Mouse (Mus musculus): ENCODE measurements around the gene Gm2a. TPM values are rescaled to one million over a fixed set of nuclear protein-coding genes. Genes with fewer than 3 reads are reported as not detected.
"Not testable (repeated sequence)": the region's sequence is repeated elsewhere in the genome, so short reads cannot be mapped to it uniquely, and the experiment has no call there.

Gm2a gene
- polyA plus RNA-seq, 1 experiment from 2014 or later: 15.6 TPM

GRCm38 (mm10) chr11:55102015-55102414 is 4.1 kb downstream of the Gm2a start:
- no peak for ATAC-seq (ENCODE audit: low FRiP score)
- Histone ChIP-seq H3K27me3 (ENCODE audit: control insufficient read depth, insufficient read depth, low read length) (no peaks in the 10 kb centered on the region), H3K4me1 (replicated peaks; ENCODE audit: control insufficient read depth, insufficient read depth, low read length) (0 out of 2 replicates have a peak, but pooled peaks cover 2% of the 10 kb centered on the region), H3K27ac (ENCODE audit: low read depth, low read length) (no peak overlapping the region), H3K4me3 (ENCODE audit: low read depth, low read length) (no peak overlapping the region), H3K9me3 (ENCODE audit: control insufficient read depth, low read length) (no peaks in the 10 kb centered on the region), H3K9ac (ENCODE audit: low read depth, low read length) (no peak overlapping the region), H3K36me3 (ENCODE audit: control insufficient read depth, insufficient read depth, low read length) (no peaks in the 10 kb centered on the region), H3K4me2 (replicated peaks; ENCODE audit: low read depth, low read length) (no peak overlapping the region)
- WGBS: 84% methylated on average over 3 of the region's 3 CpGs
- no peak for DNase-seq (ENCODE audit: low spot score)

GRCm38 (mm10) chr11:55103229-55103628 is 5.3 kb downstream of the Gm2a start:
- ATAC-seq (ENCODE audit: low FRiP score): no peak
- Histone ChIP-seq H3K4me3 (ENCODE audit: low read depth, low read length) (no peak overlapping the region), H3K4me1 (replicated peaks; ENCODE audit: control insufficient read depth, insufficient read depth, low read length) (0 out of 2 replicates have a peak, but pooled peaks cover 2% of the 10 kb centered on the region), H3K27ac (ENCODE audit: low read depth, low read length) (no peak overlapping the region), H3K9ac (ENCODE audit: low read depth, low read length) (no peak overlapping the region), H3K9me3 (ENCODE audit: control insufficient read depth, low read length) (no peaks in the 10 kb centered on the region), H3K4me2 (replicated peaks; ENCODE audit: low read depth, low read length) (no peak overlapping the region), H3K27me3 (ENCODE audit: control insufficient read depth, insufficient read depth, low read length) (no peaks in the 10 kb centered on the region), H3K36me3 (ENCODE audit: control insufficient read depth, insufficient read depth, low read length) (no peaks in the 10 kb centered on the region)
- WGBS: 73% methylated on average over 3 of the region's 3 CpGs
- DNase-seq (ENCODE audit: low spot score): no peak

GRCm38 (mm10) chr11:55105389-55105788 is 7.5 kb downstream of the Gm2a start:
- WGBS: 82% methylated on average over 4 of the region's 4 CpGs
- no peak overlapping the region for H3K9ac ChIP-seq (ENCODE audit: low read depth, low read length)
- no peaks in the 10 kb centered on the region for H3K4me1 ChIP-seq (replicated peaks; ENCODE audit: control insufficient read depth, insufficient read depth, low read length)
- H3K27me3 ChIP-seq (ENCODE audit: control insufficient read depth, insufficient read depth, low read length): no peaks in the 10 kb centered on the region
- ATAC-seq (ENCODE audit: low FRiP score): no peak
- no peak overlapping the region for H3K27ac ChIP-seq (ENCODE audit: low read depth, low read length)
- H3K4me3 ChIP-seq (ENCODE audit: low read depth, low read length): no peak overlapping the region
- no peaks in the 10 kb centered on the region for H3K9me3 ChIP-seq (ENCODE audit: control insufficient read depth, low read length)
- no peaks in the 10 kb centered on the region for H3K36me3 ChIP-seq (ENCODE audit: control insufficient read depth, insufficient read depth, low read length)
- no peak for DNase-seq (ENCODE audit: low spot score)
- H3K4me2 ChIP-seq (replicated peaks; ENCODE audit: low read depth, low read length): no peak overlapping the region

GRCm38 (mm10) chr11:55106636-55107035 is 8.7 kb downstream of the Gm2a start:
- no peaks in the 10 kb centered on the region for H3K4me1 ChIP-seq (replicated peaks; ENCODE audit: control insufficient read depth, insufficient read depth, low read length)
- no peaks in the 10 kb centered on the region for H3K36me3 ChIP-seq (ENCODE audit: control insufficient read depth, insufficient read depth, low read length)
- no peak overlapping the region for H3K27ac ChIP-seq (ENCODE audit: low read depth, low read length)
- DNase-seq (ENCODE audit: low spot score): no peak
- H3K4me2 ChIP-seq (replicated peaks; ENCODE audit: low read depth, low read length): no peak overlapping the region
- 80% methylated on average over 1 of the region's 1 CpGs for WGBS
- H3K9ac ChIP-seq (ENCODE audit: low read depth, low read length): no peak overlapping the region
- H3K27me3 ChIP-seq (ENCODE audit: control insufficient read depth, insufficient read depth, low read length): no peaks in the 10 kb centered on the region
- ATAC-seq (ENCODE audit: low FRiP score): no peak
- H3K4me3 ChIP-seq (ENCODE audit: low read depth, low read length): no peak overlapping the region
- no peaks in the 10 kb centered on the region for H3K9me3 ChIP-seq (ENCODE audit: control insufficient read depth, low read length)

GRCm38 (mm10) chr11:55109521-55110300 is 11.8 kb downstream of the Gm2a start:
- H3K36me3 ChIP-seq (ENCODE audit: control insufficient read depth, insufficient read depth, low read length): no peaks in the 10 kb centered on the region
- DNase-seq (ENCODE audit: low spot score) (no peak), ATAC-seq (ENCODE audit: low FRiP score) (no peak)
- H3K9me3 ChIP-seq (ENCODE audit: control insufficient read depth, low read length): no peaks in the 10 kb centered on the region
- H3K27ac ChIP-seq (ENCODE audit: low read depth, low read length): no peak overlapping the region
- WGBS: 96% methylated on average over 7 of the region's 7 CpGs
- H3K27me3 ChIP-seq (ENCODE audit: control insufficient read depth, insufficient read depth, low read length): no peaks in the 10 kb centered on the region
- no peak overlapping the region for H3K4me3 ChIP-seq (ENCODE audit: low read depth, low read length)
- H3K4me1 ChIP-seq (replicated peaks; ENCODE audit: control insufficient read depth, insufficient read depth, low read length): no peaks in the 10 kb centered on the region
- H3K9ac ChIP-seq (ENCODE audit: low read depth, low read length): no peak overlapping the region
- no peak overlapping the region for H3K4me2 ChIP-seq (replicated peaks; ENCODE audit: low read depth, low read length)

- no peak overlapping the region for H3K9ac ChIP-seq (ENCODE audit: low read depth, low read length)
- no peaks in the 10 kb centered on the region for H3K27me3 ChIP-seq (ENCODE audit: control insufficient read depth, insufficient read depth, low read length)
- H3K4me1 ChIP-seq (replicated peaks; ENCODE audit: control insufficient read depth, insufficient read depth, low read length): no peaks in the 10 kb centered on the region
- H3K36me3 ChIP-seq (ENCODE audit: control insufficient read depth, insufficient read depth, low read length): no peaks in the 10 kb centered on the region
- H3K4me2 ChIP-seq (replicated peaks; ENCODE audit: low read depth, low read length): no peak overlapping the region
- ATAC-seq (ENCODE audit: low FRiP score) (no peak), DNase-seq (ENCODE audit: low spot score) (no peak)
- H3K9me3 ChIP-seq (ENCODE audit: control insufficient read depth, low read length): no peaks in the 10 kb centered on the region
- 80% methylated on average over 7 of the region's 7 CpGs for WGBS
- no peak overlapping the region for H3K4me3 ChIP-seq (ENCODE audit: low read depth, low read length)
- H3K27ac ChIP-seq (ENCODE audit: low read depth, low read length): no peak overlapping the region
These were observed 12.8 kb downstream of the Gm2a start for GRCm38 (mm10) chr11:55110566-55111169.

- no peak overlapping the region for H3K27ac ChIP-seq (ENCODE audit: low read depth, low read length)
- no peaks in the 10 kb centered on the region for H3K27me3 ChIP-seq (ENCODE audit: control insufficient read depth, insufficient read depth, low read length)
- H3K4me3 ChIP-seq (ENCODE audit: low read depth, low read length): no peak overlapping the region
- DNase-seq (ENCODE audit: low spot score) (no peak), ATAC-seq (ENCODE audit: low FRiP score) (no peak)
- no peaks in the 10 kb centered on the region for H3K9me3 ChIP-seq (ENCODE audit: control insufficient read depth, low read length)
- WGBS: 68% methylated on average over 7 of the region's 7 CpGs
- H3K9ac ChIP-seq (ENCODE audit: low read depth, low read length): no peak overlapping the region
- H3K4me2 ChIP-seq (replicated peaks; ENCODE audit: low read depth, low read length): no peak overlapping the region
- no peaks in the 10 kb centered on the region for H3K36me3 ChIP-seq (ENCODE audit: control insufficient read depth, insufficient read depth, low read length)
- H3K4me1 ChIP-seq (replicated peaks; ENCODE audit: control insufficient read depth, insufficient read depth, low read length): no peaks in the 10 kb centered on the region
These were observed 15.4 kb downstream of the Gm2a start for GRCm38 (mm10) chr11:55113209-55113860.

GRCm38 (mm10) chr11:55113861-55114250 is 15.9 kb downstream of the Gm2a start:
- DNase-seq (ENCODE audit: low spot score); H3K4me3 ChIP-seq (ENCODE audit: low read depth, low read length); H3K9me3 ChIP-seq (ENCODE audit: control insufficient read depth, low read length); H3K9ac ChIP-seq (ENCODE audit: low read depth, low read length); H3K36me3 ChIP-seq (ENCODE audit: control insufficient read depth, insufficient read depth, low read length); H3K27ac ChIP-seq (ENCODE audit: low read depth, low read length); H3K4me2 ChIP-seq (replicated peaks; ENCODE audit: low read depth, low read length); H3K27me3 ChIP-seq (ENCODE audit: control insufficient read depth, insufficient read depth, low read length); H3K4me1 ChIP-seq (replicated peaks; ENCODE audit: control insufficient read depth, insufficient read depth, low read length); ATAC-seq (ENCODE audit: low FRiP score): not testable (repeated sequence)
- 40% methylated on average over 4 of the region's 4 CpGs for WGBS
